Mouse (Mus musculus) liver, embryonic 13.5 days (tissue): ENCODE results near the gene Prpf8. TPM values are rescaled to one million over a fixed set of nuclear protein-coding genes. Genes with fewer than 3 reads are reported as not detected.

Experiments used
- ATAC-seq: fragments of 200-750 bp; cut with Nextera tagmentation; 2 replicates; pipeline ENCODE4 v1.8.0; 2017; ENCODE audit warnings: low read depth, mild to moderate bottlenecking, moderate number of reproducible peaks, moderate library complexity
- DNase-seq: peaks from one replicate; pipeline ENCODE4 v3.0.0; 2022
- H3K27ac ChIP-seq: fragments of 300-500 bp; sonication (generic); 2 replicates; pipeline ENCODE4 v1.5.1; 2015; ENCODE audit warnings: moderate library complexity, mild to moderate bottlenecking, inconsistent platforms
- H3K27me3 ChIP-seq: fragments of 300-500 bp; sonication (generic); 2 replicates; pipeline ENCODE4 v1.6.1; 2015; ENCODE audit warnings: mild to moderate bottlenecking, inconsistent platforms
- H3K36me3 ChIP-seq: fragments of 300-500 bp; sonication (generic); 2 replicates; pipeline ENCODE4 v1.6.1; 2015; ENCODE audit warnings: mild to moderate bottlenecking, inconsistent platforms
- H3K4me1 ChIP-seq: fragments of 300-500 bp; sonication (generic); replicated peaks from 2 replicates; pipeline ENCODE4 v1.6.1; 2015; ENCODE audit warnings: inconsistent platforms
- H3K4me2 ChIP-seq: fragments of 300-500 bp; sonication (generic); 2 replicates; pipeline ENCODE4 v1.6.1; 2015; ENCODE audit warnings: inconsistent platforms, mild to moderate bottlenecking, moderate library complexity
- H3K4me3 ChIP-seq: fragments of 300-500 bp; sonication (generic); replicated peaks from 2 replicates; pipeline ENCODE4 v1.5.1; 2015; ENCODE audit warnings: mild to moderate bottlenecking, inconsistent platforms
- H3K9ac ChIP-seq: fragments of 300-500 bp; sonication (generic); 2 replicates; pipeline ENCODE4 v1.6.1; 2015; ENCODE audit warnings: mild to moderate bottlenecking, inconsistent platforms
- H3K9me3 ChIP-seq: fragments of 300-500 bp; sonication (generic); replicated peaks from 2 replicates; pipeline ENCODE4 v1.6.1; 2016; ENCODE audit warnings: inconsistent platforms
- WGBS: fragments of 180-500 bp; shearing (Covaris S2); methylation state at CpG from one replicate; pipeline ENCODE4 v1.1.7; 2015; ENCODE audit not compliant: insufficient replicate concordance; 5-methylcytosine and 5-hydroxymethylcytosine counted together
- polyA plus RNA-seq: library from polyadenylated mRNA; unstranded; fragments of >200 nt; fragmentation: Nextera tagmentation; extraction: Ambion mirVana; gene quantifications from 2 replicates; pipeline ENCODE4 v1.2.1, GENCODE M21; 2015

The Prpf8 gene
- polyA plus RNA-seq = 28.2 and 31.5 TPM in 2 replicates

DNA sequence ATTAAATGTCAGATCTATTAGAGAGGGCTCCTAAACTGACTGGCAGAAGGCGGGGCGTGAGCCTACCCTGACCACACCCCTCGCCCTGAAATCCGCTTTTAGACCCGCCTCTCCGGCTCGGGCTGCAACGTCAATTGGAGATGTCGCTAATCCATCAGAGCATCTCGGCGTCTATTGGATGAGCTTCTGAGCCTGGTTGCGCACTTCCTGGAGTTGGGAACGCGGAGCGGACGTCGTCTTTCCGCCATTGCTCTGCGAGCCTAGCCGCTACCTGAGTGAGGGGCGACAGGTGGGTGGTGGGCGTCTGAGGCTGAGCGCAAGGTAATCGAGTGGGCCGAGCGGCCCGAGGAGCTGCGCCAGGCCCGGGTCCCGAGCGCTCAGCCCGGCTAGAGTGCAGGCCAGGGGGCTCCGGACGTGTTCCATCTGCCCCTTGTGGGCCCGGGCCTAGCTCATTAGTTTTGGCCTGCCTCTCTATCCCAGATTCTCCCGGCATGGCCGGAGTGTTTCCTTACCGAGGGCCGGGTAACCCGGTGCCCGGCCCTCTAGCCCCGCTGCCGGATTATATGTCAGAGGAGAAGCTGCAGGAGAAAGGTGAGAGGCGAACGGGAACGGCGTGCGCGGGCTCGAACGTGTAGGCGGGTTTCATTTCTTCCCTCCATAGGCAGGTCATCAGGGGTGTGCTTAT is at the start of gene Prpf8:
Prpf8 (plus strand) TSS at position 216 of the 685 bp plus-strand sequence.
- H3K4me1 ChIP-seq = peaks cover 25% of the 10 kb centered on the region
- DNase-seq (peak; percentile 97), ATAC-seq (peak; percentile 99)
- peak within 1 kb of the TSS; percentile 95 for H3K9ac ChIP-seq
- peak within 1 kb of the TSS; percentile 80 for H3K27ac ChIP-seq
- H3K36me3 ChIP-seq = peaks cover 39% of the 10 kb centered on the region
- H3K4me2 ChIP-seq = peak within 1 kb of the TSS; percentile 92
- 0 out of 2 replicates have a peak, but pooled peaks cover 4% of the 10 kb centered on the region for H3K27me3 ChIP-seq
- H3K4me3 ChIP-seq = peak within 1 kb of the TSS; percentile 96
- H3K9me3 ChIP-seq = no peaks in the 10 kb centered on the region
- WGBS = under 1% methylated on average over 52 of the region's 52 CpGs

DNA sequence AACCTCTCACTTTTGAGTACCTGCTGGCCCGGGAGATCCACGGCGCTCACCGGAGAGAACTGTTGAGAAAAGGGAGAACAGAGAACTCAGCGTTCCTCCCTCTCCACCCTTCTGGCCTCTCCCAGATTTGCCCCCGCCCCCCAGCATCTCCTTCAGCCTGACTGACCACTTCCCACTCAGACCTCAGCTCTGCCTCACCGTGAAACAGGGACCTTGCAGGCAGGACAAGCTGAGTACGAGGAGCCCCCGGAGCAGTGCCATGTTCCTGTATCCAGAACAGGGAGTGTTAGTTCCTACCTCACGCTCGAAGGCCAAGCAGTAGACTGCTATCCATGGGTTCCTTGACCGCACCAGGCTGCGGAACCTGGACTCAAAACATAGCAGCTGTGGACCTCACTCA is 48.4 kb upstream of the Prpf8 start:
- DNase-seq (no peak), ATAC-seq (no peak)
- WGBS = 58% methylated on average over 13 of the region's 13 CpGs
- Histone ChIP-seq H3K4me2 (peak overlapping the region; percentile 54), H3K4me3 (peak overlapping the region; percentile 56), H3K4me1 (peaks cover 36% of the 10 kb centered on the region), H3K27ac (peak overlapping the region; percentile 67), H3K27me3 (no peaks in the 10 kb centered on the region), H3K9ac (peak overlapping the region; percentile 56), H3K36me3 (peaks cover 70% of the 10 kb centered on the region), H3K9me3 (peaks cover 10% of the 10 kb centered on the region)

DNA sequence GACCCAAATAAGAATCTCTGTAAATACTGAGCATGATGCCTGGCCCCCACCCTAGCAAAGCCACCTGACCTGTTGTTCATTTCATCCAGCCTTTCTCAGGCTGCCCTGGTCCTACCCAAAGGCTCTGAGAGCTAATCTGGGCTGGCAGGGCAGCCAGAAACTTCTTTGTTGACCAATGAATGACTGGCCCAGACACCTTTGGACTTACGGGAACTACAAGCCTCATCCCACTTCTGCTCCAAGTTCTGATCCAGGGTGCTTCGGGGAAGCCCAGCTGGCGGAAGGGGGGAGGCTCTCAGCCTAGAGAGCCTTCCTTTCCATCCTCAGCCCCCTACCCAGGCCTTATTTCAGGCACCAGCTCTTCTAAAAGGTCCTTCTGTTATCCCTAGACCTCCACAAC is 47.8 kb upstream of the Prpf8 start:
- DNase-seq = no peak
- Histone ChIP-seq H3K4me3 (peak overlapping the region; percentile 56), H3K27me3 (no peaks in the 10 kb centered on the region), H3K9me3 (peaks cover 10% of the 10 kb centered on the region), H3K9ac (peak overlapping the region; percentile 55), H3K27ac (peak overlapping the region; percentile 67), H3K36me3 (peaks cover 73% of the 10 kb centered on the region), H3K4me2 (peak overlapping the region; percentile 54), H3K4me1 (peaks cover 40% of the 10 kb centered on the region)
- no peak for ATAC-seq
- 87% methylated on average over 3 of the region's 3 CpGs for WGBS

- peak within 1 kb of the TSS; percentile 56 for H3K9ac ChIP-seq
- peaks cover 73% of the 10 kb centered on the region for H3K36me3 ChIP-seq
- WGBS = 79% methylated on average over 6 of the region's 6 CpGs
- peaks cover 44% of the 10 kb centered on the region for H3K4me1 ChIP-seq
- H3K27me3 ChIP-seq = no peaks in the 10 kb centered on the region
- H3K4me2 ChIP-seq = peak within 1 kb of the TSS; percentile 54
- DNase-seq = no peak
- ATAC-seq = peak; percentile 60
- peak within 1 kb of the TSS; percentile 67 for H3K27ac ChIP-seq
- H3K4me3 ChIP-seq = peak within 1 kb of the TSS; percentile 56
- H3K9me3 ChIP-seq = peaks cover 7% of the 10 kb centered on the region
Observed at GRCm38 (mm10) chr11:75439363-75439762, 47.3 kb upstream of the Prpf8 start, which contains the start of gene Serpinf2. Gene Serpinf2 (minus strand): TSS chr11:75439591.

- H3K4me2 ChIP-seq = no peak overlapping the region
- H3K9ac ChIP-seq = 0 out of 2 replicates have a peak overlapping the region, but pooled peaks have one; percentile 5
- no peaks in the 10 kb centered on the region for H3K27me3 ChIP-seq
- H3K27ac ChIP-seq = peak overlapping the region; percentile 64
- 0 out of 2 replicates have a peak, but pooled peaks cover 2% of the 10 kb centered on the region for H3K9me3 ChIP-seq
- H3K4me3 ChIP-seq = no peak overlapping the region
- no peak for DNase-seq
- H3K4me1 ChIP-seq = peaks cover 50% of the 10 kb centered on the region
- H3K36me3 ChIP-seq = peaks cover 73% of the 10 kb centered on the region
- 81% methylated on average over 3 of the region's 3 CpGs for WGBS
- ATAC-seq = no peak
Observed at GRCm38 (mm10) chr11:75439951-75440350, 46.7 kb upstream of the Prpf8 start.

DNA sequence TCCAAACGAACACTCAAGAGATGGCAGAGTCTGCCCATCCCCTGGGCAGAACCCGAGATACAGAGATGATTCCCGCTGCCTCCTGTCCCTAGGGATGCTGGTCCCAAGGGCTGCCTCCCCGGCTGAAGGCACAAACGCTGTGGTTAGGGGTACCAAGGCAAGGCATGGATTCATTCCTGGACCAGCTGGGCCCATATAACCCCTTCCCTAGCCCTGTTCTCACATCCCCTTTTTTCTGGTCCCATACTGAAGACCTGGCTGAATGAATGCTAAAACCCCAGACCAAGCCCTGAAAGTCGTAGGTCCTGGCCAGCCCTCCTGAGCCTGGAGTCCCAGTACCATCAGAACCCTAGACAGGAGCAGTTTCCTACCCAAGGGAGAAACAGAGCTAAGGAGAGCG is 45.6 kb upstream of the Prpf8 start:
- Histone ChIP-seq H3K9me3 (no peaks in the 10 kb centered on the region), H3K4me1 (peaks cover 58% of the 10 kb centered on the region), H3K4me3 (no peak overlapping the region), H3K4me2 (no peak overlapping the region), H3K27me3 (no peaks in the 10 kb centered on the region), H3K36me3 (peaks cover 73% of the 10 kb centered on the region), H3K27ac (peak overlapping the region; percentile 64; the same call in 1 of the 2 replicates), H3K9ac (no peak overlapping the region)
- ATAC-seq (no peak), DNase-seq (no peak)
- 77% methylated on average over 7 of the region's 7 CpGs for WGBS

GRCm38 (mm10) chr11:75441601-75442000 is 45.0 kb upstream of the Prpf8 start:
- no peaks in the 10 kb centered on the region for H3K27me3 ChIP-seq
- H3K4me1 ChIP-seq = peaks cover 56% of the 10 kb centered on the region
- H3K4me3 ChIP-seq = no peak overlapping the region
- 92% methylated on average over 16 of the region's 16 CpGs for WGBS
- no peak overlapping the region; the same call in 1 of the 2 replicates for H3K9ac ChIP-seq
- no peak overlapping the region for H3K4me2 ChIP-seq
- H3K9me3 ChIP-seq = no peaks in the 10 kb centered on the region
- peak overlapping the region; percentile 64; the same call in 1 of the 2 replicates for H3K27ac ChIP-seq
- H3K36me3 ChIP-seq = peaks cover 73% of the 10 kb centered on the region
- no peak for DNase-seq
- no peak for ATAC-seq

GRCm38 (mm10) chr11:75443711-75444110 is 42.9 kb upstream of the Prpf8 start:
- peaks cover 87% of the 10 kb centered on the region for H3K36me3 ChIP-seq
- H3K27me3 ChIP-seq = no peaks in the 10 kb centered on the region
- H3K27ac ChIP-seq = peak overlapping the region; percentile 74
- no peak overlapping the region for H3K4me3 ChIP-seq
- H3K4me2 ChIP-seq = no peak overlapping the region
- H3K9ac ChIP-seq = no peak overlapping the region
- DNase-seq (no peak), ATAC-seq (peak; percentile 73)
- WGBS = 86% methylated on average over 8 of the region's 8 CpGs
- H3K4me1 ChIP-seq = peaks cover 70% of the 10 kb centered on the region
- H3K9me3 ChIP-seq = no peaks in the 10 kb centered on the region

DNA sequence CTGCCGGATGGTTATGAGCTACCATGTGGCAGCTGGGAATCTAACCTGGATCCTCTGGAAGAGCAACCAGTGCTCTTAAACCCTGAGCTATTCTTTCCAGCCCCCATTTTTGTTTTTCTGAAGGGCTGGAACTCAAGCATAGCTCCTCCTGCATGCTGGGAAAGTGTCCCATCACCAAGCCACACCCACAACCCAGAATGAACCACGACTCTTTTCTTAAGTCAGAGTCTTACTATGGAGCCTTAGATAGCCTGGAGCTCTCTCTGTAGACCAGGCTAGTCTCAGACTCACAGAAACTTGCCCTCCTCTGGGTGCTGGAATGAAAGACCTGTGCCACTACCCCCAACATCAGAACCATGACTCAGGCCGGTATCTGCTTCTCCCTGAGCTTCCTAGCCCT is 38.0 kb upstream of the Prpf8 start:
- H3K9me3 ChIP-seq = no peaks in the 10 kb centered on the region
- DNase-seq (no peak), ATAC-seq (peak; percentile 13)
- peaks cover 87% of the 10 kb centered on the region for H3K4me1 ChIP-seq
- peak overlapping the region; percentile 100 for H3K4me2 ChIP-seq
- no peaks in the 10 kb centered on the region for H3K27me3 ChIP-seq
- H3K9ac ChIP-seq = peak overlapping the region; percentile 83
- WGBS = 35% methylated on average over 3 of the region's 3 CpGs
- peaks cover 81% of the 10 kb centered on the region for H3K36me3 ChIP-seq
- peak overlapping the region; percentile 60 for H3K4me3 ChIP-seq
- peak overlapping the region; percentile 99 for H3K27ac ChIP-seq

- Histone ChIP-seq H3K9ac (peak overlapping the region; percentile 83), H3K27me3 (no peaks in the 10 kb centered on the region), H3K4me2 (peak overlapping the region; percentile 100), H3K36me3 (peaks cover 70% of the 10 kb centered on the region), H3K27ac (peak overlapping the region; percentile 99), H3K4me3 (peak overlapping the region; percentile 60), H3K4me1 (peaks cover 87% of the 10 kb centered on the region), H3K9me3 (no peaks in the 10 kb centered on the region)
- WGBS = 19% methylated on average over 7 of the region's 7 CpGs
- ATAC-seq = peak; percentile 72
- peak; percentile 77 for DNase-seq
Observed at GRCm38 (mm10) chr11:75449695-75450094, 36.9 kb upstream of the Prpf8 start.

DNA sequence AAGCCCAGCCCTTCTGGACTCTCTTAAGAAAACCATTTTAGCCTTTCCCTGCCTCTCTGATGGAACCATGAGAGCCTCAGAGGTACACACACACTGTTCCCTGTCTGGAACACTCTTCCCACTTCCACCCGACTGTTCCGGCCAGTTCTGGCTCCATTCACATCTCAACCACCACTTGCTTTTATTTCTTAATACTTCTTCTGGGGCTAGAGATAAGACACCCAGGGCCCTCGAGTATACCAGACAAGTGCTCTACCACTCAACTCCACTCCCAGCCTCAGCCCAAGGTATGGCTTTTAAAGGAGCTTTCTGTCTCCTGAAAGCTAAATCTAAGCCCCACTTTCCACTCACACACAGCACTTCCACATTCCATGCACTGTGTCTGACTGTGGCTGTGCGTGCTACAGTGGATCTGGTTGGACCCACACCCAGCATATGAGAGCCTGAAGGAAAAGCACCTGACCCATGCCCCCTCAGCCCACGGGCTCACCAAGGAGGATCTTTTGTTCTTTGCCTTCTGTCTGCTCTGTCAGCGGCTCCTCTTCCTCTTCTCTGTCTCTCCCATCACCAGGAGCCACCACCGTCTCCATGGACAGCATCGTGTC is 36.2 kb upstream of the Prpf8 start:
- peak overlapping the region; percentile 83 for H3K9ac ChIP-seq
- peaks cover 87% of the 10 kb centered on the region for H3K4me1 ChIP-seq
- H3K36me3 ChIP-seq = peaks cover 63% of the 10 kb centered on the region

More for the DNA sequence above, 36.2 kb upstream of the Prpf8 start:
- Histone ChIP-seq H3K27ac (peak overlapping the region; percentile 99), H3K27me3 (no peaks in the 10 kb centered on the region), H3K4me3 (peak overlapping the region; percentile 60), H3K4me2 (peak overlapping the region; percentile 100), H3K9me3 (no peaks in the 10 kb centered on the region)
- 41% methylated on average over 8 of the region's 8 CpGs for WGBS
- DNase-seq (peak; percentile 67), ATAC-seq (peak; percentile 74)
